Mouse (Mus musculus) brain, embryonic 14.5 days (tissue): ENCODE data around the gene Vkorc1l1.

Source experiments
- CTCF ChIP-seq: fragments of 200-500 bp; IDR thresholded peaks from 2 replicates; pipeline ENCODE4 v1.5.1; 2012; ENCODE audit warnings: inconsistent platforms, mild to moderate bottlenecking, moderate library complexity, borderline replicate concordance; ENCODE audit not compliant: insufficient read depth, insufficient read length; ENCODE audit errors: extremely low read depth
- POLR2A ChIP-seq: fragments of 200-500 bp; IDR thresholded peaks from 2 replicates; pipeline ENCODE4 v1.6.1; 2012; ENCODE audit warnings: mild to moderate bottlenecking, inconsistent platforms, borderline replicate concordance; ENCODE audit not compliant: poor library complexity, insufficient read depth, insufficient read length, severe bottlenecking; ENCODE audit errors: extremely low read depth

GRCm38 (mm10) chr5:129991898-129992297 is 50.1 kb downstream of the Vkorc1l1 start:
- no peak for TF ChIP-seq CTCF
- TF ChIP-seq POLR2A = no peak
